Mouse (Mus musculus): ENCODE measurements around the gene Opcml. TPM values are rescaled to one million over a fixed set of nuclear protein-coding genes. Genes with fewer than 3 reads are reported as not detected.

Opcml gene
- polyA plus RNA-seq, 1 experiment from 2014 or later = 4.9 TPM

DNA sequence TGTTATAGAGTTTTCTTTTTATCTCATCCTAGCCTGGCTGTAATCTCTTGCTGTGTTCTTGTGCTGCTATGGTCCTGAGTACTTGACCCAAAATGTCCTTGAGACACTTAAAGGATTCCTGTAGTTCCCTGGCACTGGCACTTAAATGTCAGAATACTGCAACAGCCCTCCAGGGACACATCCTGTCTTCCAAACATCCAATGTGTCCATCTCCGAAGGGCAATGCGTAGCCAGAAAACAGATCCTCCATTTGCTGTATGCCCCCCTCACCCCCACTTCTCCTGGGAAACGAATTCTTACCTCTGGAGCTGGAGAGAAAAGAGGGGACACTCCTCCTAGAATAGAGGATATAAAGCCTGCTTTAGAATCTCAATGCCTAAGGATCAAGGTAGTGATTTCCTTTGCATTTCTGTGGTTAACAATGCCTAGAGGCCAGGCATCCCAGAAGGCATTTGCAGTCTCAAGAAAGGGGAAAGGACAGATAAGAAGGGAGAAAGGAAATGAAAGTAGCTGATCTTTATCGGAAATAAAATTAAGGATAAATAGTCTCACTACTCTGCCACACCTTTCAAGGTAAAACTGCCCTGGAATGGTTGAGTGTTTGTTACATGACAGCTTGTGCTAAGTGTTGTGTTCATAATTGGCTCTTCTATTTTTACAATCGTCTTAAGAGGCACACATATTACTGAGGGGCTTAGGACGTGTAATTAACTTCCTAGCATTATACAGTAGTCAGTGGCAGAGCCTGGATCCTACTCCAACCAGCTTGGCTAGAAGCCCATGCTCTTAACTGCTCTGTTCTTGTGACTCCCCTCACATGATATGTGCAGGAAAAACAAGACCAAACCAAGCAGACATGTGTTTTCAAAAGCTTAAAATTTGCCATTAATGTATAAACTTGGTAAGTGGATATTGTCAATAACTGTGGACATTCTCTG is 823.4 kb downstream of the Opcml start:
- H3K36me3 ChIP-seq = no peaks in the 10 kb centered on the region
- 40% methylated on average over 6 of the region's 6 CpGs for WGBS
- ATAC-seq (ENCODE audit: low FRiP score, low read depth) = no peak
- H3K4me1 ChIP-seq = peaks cover 4% of the 10 kb centered on the region; the same call in 1 of the 2 replicates
- H3K4me2 ChIP-seq (replicated peaks) = no peak overlapping the region
- H3K9me3 ChIP-seq = no peaks in the 10 kb centered on the region
- no peaks in the 10 kb centered on the region for H3K27me3 ChIP-seq
- no peak overlapping the region for H3K9ac ChIP-seq
- H3K27ac ChIP-seq = no peak overlapping the region
- H3K4me3 ChIP-seq = no peak overlapping the region

DNA sequence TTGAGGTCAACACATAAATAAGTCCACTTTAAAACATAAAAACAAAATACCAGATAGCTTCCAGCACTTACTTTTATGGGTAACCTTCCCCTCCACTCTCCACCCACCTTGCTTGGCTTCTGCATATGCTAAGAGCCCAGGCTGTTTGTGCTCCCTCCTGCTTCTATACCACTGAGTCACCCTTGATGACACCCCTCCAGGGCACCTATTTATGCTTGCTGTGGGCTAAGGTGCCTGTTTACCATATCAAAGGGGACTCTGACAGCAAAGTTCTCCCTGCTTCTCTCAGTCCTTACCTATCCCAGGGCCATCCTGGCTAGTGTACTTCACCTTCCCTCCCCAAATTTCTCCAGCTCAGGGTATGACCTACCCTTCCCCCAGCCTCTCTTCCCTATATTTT is 824.9 kb downstream of the Opcml start:
- no peak overlapping the region for H3K4me3 ChIP-seq
- H3K4me2 ChIP-seq (replicated peaks) = no peak overlapping the region
- H3K27me3 ChIP-seq = no peaks in the 10 kb centered on the region
- ATAC-seq (ENCODE audit: low FRiP score, low read depth) = no peak
- no peaks in the 10 kb centered on the region for H3K36me3 ChIP-seq
- peaks cover 4% of the 10 kb centered on the region; the same call in 1 of the 2 replicates for H3K4me1 ChIP-seq
- H3K27ac ChIP-seq = no peak overlapping the region
- no peak overlapping the region for H3K9ac ChIP-seq
- no peaks in the 10 kb centered on the region for H3K9me3 ChIP-seq

DNA sequence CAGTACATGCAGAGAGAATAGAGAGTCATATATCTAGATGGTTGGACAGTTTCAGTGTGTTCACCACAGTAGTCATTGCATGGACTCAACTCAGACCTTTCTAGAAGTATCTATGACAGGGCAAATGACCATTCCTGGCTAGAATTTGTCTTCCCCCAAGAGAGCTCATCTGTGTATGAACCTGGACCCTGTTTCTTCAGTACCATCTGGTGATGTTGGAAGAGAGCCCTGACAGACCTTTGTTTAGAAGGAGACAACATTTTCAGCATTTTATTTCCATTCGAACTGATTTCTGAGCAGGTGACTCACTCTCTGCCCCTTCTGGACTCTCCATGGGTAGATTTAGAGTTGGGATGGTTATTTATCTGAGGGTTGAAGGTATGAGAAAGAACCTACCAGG is 827.1 kb downstream of the Opcml start:
- Histone ChIP-seq H3K4me2 (replicated peaks) (no peak overlapping the region), H3K27ac (no peak overlapping the region), H3K4me1 (peaks cover 4% of the 10 kb centered on the region; the same call in 1 of the 2 replicates), H3K9me3 (no peaks in the 10 kb centered on the region), H3K27me3 (no peaks in the 10 kb centered on the region), H3K9ac (no peak overlapping the region), H3K36me3 (no peaks in the 10 kb centered on the region), H3K4me3 (no peak overlapping the region)
- ATAC-seq (ENCODE audit: low FRiP score, low read depth) = no peak
- 83% methylated on average over 1 of the region's 1 CpGs for WGBS

DNA sequence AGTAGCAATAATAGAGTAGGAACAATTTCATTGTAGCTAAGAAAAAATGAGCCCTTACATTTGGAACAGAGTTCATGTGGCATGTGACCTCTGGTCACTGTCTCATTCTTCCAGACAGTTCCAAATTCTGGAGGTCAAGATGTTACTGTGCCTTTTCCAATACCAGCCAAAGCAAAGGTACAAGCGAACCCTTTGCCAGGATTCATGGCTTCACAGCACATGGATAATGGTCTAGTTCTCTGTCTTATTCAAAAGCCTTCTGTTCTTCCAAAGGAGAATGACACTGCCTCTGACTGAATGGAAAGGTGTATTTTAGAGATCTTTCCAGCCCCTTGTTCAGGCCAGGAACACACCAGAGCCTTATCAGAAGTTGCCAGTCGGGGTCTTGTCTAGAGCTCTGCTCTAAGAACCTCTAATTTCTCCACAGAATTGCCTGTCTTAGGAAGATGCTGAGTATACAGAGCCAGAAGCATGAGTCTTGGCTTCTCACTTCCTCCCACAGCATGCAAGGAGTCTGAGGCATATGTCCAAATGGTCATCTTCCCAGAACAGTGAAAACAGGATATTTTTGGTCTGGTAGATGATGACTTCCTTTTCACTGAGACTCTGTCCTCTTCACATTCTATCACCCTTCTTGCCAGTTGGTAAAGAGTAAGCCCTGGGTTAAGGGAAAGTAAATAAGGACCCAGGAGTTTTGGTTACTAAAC is 827.8 kb downstream of the Opcml start:
- Histone ChIP-seq H3K9me3 (no peaks in the 10 kb centered on the region), H3K4me1 (peaks cover 4% of the 10 kb centered on the region; the same call in 1 of the 2 replicates), H3K4me2 (replicated peaks) (no peak overlapping the region), H3K27ac (no peak overlapping the region), H3K9ac (no peak overlapping the region), H3K36me3 (no peaks in the 10 kb centered on the region), H3K27me3 (no peaks in the 10 kb centered on the region), H3K4me3 (no peak overlapping the region)
- no peak for ATAC-seq (ENCODE audit: low FRiP score, low read depth)
- WGBS = 78% methylated on average over 2 of the region's 2 CpGs

GRCm38 (mm10) chr9:28621939-28622338 is 831.4 kb downstream of the Opcml start:
- no peak for ATAC-seq (ENCODE audit: low FRiP score, low read depth)
- Histone ChIP-seq H3K27ac (no peak overlapping the region), H3K9me3 (no peaks in the 10 kb centered on the region), H3K4me1 (peaks cover 3% of the 10 kb centered on the region; the same call in 1 of the 2 replicates), H3K36me3 (no peaks in the 10 kb centered on the region), H3K4me2 (replicated peaks) (no peak overlapping the region), H3K9ac (no peak overlapping the region), H3K27me3 (no peaks in the 10 kb centered on the region), H3K4me3 (no peak overlapping the region)
- WGBS = 86% methylated on average over 1 of the region's 1 CpGs

GRCm38 (mm10) chr9:28624870-28625269 is 834.3 kb downstream of the Opcml start:
- no peaks in the 10 kb centered on the region for H3K27me3 ChIP-seq
- H3K4me1 ChIP-seq = peaks cover 3% of the 10 kb centered on the region; the same call in 1 of the 2 replicates
- no peak overlapping the region for H3K4me2 ChIP-seq (replicated peaks)
- WGBS = 34% methylated on average over 10 of the region's 10 CpGs
- H3K36me3 ChIP-seq = no peaks in the 10 kb centered on the region
- no peak overlapping the region for H3K9ac ChIP-seq
- H3K27ac ChIP-seq = no peak overlapping the region
- ATAC-seq (ENCODE audit: low FRiP score, low read depth) = no peak
- H3K4me3 ChIP-seq = no peak overlapping the region
- H3K9me3 ChIP-seq = no peaks in the 10 kb centered on the region

DNA sequence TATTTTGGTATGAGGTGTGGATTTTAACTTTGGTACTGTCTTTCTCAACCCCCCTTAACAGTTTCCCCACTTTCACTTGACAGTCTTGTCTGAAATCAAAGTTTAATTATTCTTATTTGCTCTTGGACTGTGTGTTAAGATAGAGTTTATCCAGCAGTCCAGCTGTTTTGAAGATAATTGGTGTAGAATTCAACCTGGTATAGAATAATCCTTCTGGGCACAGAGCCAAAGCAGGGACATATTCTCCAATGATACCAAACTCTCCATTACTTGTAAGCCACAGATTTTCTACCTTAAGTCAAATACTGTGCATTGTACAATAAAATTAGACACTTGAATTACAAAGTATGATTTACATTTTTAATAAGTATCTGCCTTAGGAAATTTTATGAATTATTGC is 852.2 kb downstream of the Opcml start:
- Histone ChIP-seq H3K9ac (no peak overlapping the region), H3K27ac (no peak overlapping the region), H3K27me3 (no peaks in the 10 kb centered on the region), H3K36me3 (no peaks in the 10 kb centered on the region), H3K4me2 (replicated peaks) (no peak overlapping the region), H3K4me3 (no peak overlapping the region), H3K9me3 (no peaks in the 10 kb centered on the region), H3K4me1 (no peaks in the 10 kb centered on the region)
- ATAC-seq (ENCODE audit: low FRiP score, low read depth) = no peak

DNA sequence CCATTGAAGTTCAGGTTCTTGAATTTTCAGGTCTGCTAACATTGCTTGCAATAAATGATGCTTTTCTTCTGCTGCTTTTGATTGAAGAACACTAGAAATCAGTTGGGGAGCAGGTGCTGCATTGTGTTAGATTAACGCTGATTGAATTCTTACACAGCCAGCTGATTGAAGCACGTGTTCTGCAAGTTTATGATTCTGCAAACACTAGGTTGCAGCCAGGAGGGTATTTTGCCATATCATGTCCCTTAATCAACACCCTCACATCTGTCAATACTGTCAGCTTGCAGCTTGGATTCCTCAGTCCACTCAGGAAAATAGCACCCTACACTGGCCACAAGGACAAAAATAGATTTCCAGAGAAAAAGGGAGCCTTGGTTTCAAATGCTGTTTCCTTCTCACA is 853.5 kb downstream of the Opcml start:
- no peaks in the 10 kb centered on the region for H3K27me3 ChIP-seq
- no peak overlapping the region for H3K9ac ChIP-seq
- H3K4me1 ChIP-seq = no peaks in the 10 kb centered on the region
- H3K27ac ChIP-seq = no peak overlapping the region
- WGBS = 60% methylated on average over 2 of the region's 2 CpGs
- H3K36me3 ChIP-seq = no peaks in the 10 kb centered on the region
- no peaks in the 10 kb centered on the region for H3K9me3 ChIP-seq
- H3K4me3 ChIP-seq = no peak overlapping the region
- no peak for ATAC-seq (ENCODE audit: low FRiP score, low read depth)
- no peak overlapping the region for H3K4me2 ChIP-seq (replicated peaks)

DNA sequence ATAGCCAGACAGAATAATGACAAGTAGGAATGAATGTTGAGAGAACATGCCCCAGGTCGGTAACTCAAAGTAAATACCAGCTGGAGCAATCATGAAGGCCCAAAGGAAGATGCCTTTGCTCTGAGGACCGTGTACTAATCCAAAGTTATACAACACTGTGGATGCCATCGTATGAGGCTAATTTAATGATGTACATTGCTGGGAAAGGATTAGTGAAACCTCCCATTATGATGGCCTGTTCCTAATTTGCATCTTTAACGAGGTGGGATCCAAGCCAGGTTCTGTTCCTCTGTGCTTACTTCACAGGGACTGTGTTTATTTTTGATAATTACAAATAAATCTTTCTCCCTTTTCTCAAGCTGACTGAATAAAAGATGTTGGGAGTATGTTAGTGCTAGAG is 859.5 kb downstream of the Opcml start:
- H3K9me3 ChIP-seq = no peaks in the 10 kb centered on the region
- no peak overlapping the region for H3K27ac ChIP-seq
- no peak for ATAC-seq (ENCODE audit: low FRiP score, low read depth)
- no peak overlapping the region for H3K4me3 ChIP-seq
- no peaks in the 10 kb centered on the region for H3K36me3 ChIP-seq
- no peak overlapping the region for H3K9ac ChIP-seq
- no peaks in the 10 kb centered on the region for H3K4me1 ChIP-seq
- WGBS = 41% methylated on average over 4 of the region's 4 CpGs
- H3K27me3 ChIP-seq = no peaks in the 10 kb centered on the region
- H3K4me2 ChIP-seq (replicated peaks) = no peak overlapping the region

- no peak for ATAC-seq (ENCODE audit: low FRiP score, low read depth)
- Histone ChIP-seq H3K4me3 (no peak overlapping the region), H3K27me3 (no peaks in the 10 kb centered on the region; the same call in 1 of the 2 replicates), H3K27ac (no peak overlapping the region), H3K9me3 (no peaks in the 10 kb centered on the region), H3K4me2 (replicated peaks) (no peak overlapping the region), H3K36me3 (no peaks in the 10 kb centered on the region), H3K4me1 (no peaks in the 10 kb centered on the region), H3K9ac (no peak overlapping the region)
- 69% methylated on average over 2 of the region's 2 CpGs for WGBS
Observed at GRCm38 (mm10) chr9:28659996-28660395, 869.4 kb downstream of the Opcml start.

- H3K27ac ChIP-seq = no peak overlapping the region
- H3K4me1 ChIP-seq = no peaks in the 10 kb centered on the region
- H3K36me3 ChIP-seq = no peaks in the 10 kb centered on the region
- no peak overlapping the region for H3K9ac ChIP-seq
- no peak for ATAC-seq (ENCODE audit: low FRiP score, low read depth)
- no peak overlapping the region for H3K4me3 ChIP-seq
- WGBS = 88% methylated on average over 3 of the region's 3 CpGs
- H3K4me2 ChIP-seq (replicated peaks) = no peak overlapping the region
- H3K27me3 ChIP-seq = no peaks in the 10 kb centered on the region; the same call in 1 of the 2 replicates
- H3K9me3 ChIP-seq = no peaks in the 10 kb centered on the region
Observed at GRCm38 (mm10) chr9:28662882-28663281, 872.3 kb downstream of the Opcml start.

GRCm38 (mm10) chr9:28680309-28680708 is 889.7 kb downstream of the Opcml start:
- no peak overlapping the region for H3K4me2 ChIP-seq (replicated peaks)
- no peaks in the 10 kb centered on the region for H3K9me3 ChIP-seq
- no peak overlapping the region for H3K4me3 ChIP-seq
- H3K4me1 ChIP-seq = no peaks in the 10 kb centered on the region
- no peak for ATAC-seq (ENCODE audit: low FRiP score, low read depth)
- WGBS = 76% methylated on average over 1 of the region's 1 CpGs
- H3K36me3 ChIP-seq = no peaks in the 10 kb centered on the region
- H3K27me3 ChIP-seq = no peaks in the 10 kb centered on the region
- no peak overlapping the region for H3K9ac ChIP-seq
- no peak overlapping the region for H3K27ac ChIP-seq

Data from limb, embryonic 13.5 days (tissue).